Mouse (Mus musculus) testis, adult 10 weeks (tissue): ENCODE results near the gene L3mbtl3. TPM values are rescaled to one million over a fixed set of nuclear protein-coding genes. Genes with fewer than 3 reads are reported as not detected.

Experiments used
- polyA plus RNA-seq: library from polyadenylated mRNA; stranded (reverse); fragments of 350-450 nt; fragmentation: Illumina TruSeq; extraction: RNeasy Lipid Tissue Mini Kit (QIAGEN cat#74804); gene quantifications from one replicate; pipeline ENCODE4 v1.2.3, GENCODE M21; 2014; ENCODE audit warnings: low read depth, low replicate concordance

Gene L3mbtl3
- 5.6 TPM for polyA plus RNA-seq

DNA sequence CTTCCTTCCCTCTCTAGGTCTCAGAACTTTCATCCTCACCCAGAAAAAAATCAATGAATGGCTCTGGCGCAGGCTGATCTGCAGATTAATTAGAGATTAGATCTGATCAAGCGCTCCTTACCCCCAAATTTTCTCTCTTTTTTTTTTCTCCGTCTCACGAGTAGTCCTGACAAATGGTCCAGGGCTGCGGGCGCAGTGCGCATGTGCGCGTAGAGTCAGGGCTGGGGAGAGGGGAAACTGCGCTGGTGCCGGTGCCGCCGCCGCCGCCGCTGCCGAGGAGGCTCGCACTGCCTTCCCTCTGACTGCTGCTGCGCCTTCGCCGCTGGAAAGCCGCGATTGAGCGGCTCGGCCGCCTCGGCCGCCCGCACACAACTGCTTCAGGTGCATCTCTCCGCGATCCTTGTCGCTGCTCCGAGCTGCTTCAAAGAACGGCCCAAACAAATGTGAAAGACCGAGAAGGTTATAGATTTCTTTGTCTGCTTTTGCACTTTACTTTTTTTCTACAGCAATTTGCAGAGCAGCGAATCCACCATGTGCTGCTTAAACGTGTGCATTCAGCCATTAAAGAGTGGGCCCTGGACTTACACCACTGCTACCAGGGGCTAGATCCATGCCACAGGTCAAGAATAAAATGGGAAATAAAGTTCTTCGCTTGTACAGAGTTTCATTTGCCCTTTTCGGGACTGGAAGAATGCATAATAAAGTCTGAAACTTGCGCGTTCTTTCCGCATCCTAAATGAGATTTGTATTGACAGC, at the start of gene L3mbtl3:
TSS of gene L3mbtl3 (minus strand) at position 182 of the 756 bp plus-strand sequence.

DNA sequence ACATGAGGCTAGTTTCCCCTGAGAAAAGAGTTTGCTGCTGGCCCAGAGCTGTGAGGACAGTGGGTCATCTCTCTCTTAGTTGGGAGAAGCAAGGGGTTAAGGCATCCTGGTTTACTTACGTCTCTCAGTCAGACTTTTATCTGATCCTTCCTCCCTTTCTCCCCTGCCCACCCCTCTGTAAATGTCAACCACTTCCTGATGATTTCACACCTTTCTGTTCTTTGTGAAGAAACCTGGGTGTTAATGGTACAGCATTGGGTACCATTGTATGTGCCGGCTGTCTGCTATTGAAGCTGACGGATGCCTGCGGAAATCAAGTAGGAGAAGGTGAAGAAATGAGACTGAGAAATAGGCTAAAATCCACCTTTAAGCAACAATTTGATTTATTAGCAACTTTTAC, 146.3 kb downstream of the L3mbtl3 start, which contains the start of gene Samd3:
TSS of gene Samd3 (plus strand) at position 220 of the 400 bp plus-strand sequence.

Other genes starting within 250 kb of the L3mbtl3 start
- gene Samd3, start 146.3 kb downstream of the L3mbtl3 start, polyA plus RNA-seq = not detected